Mouse (Mus musculus): ENCODE data around the gene Inf2. TPM values are rescaled to one million over a fixed set of nuclear protein-coding genes. Genes with fewer than 3 reads are reported as not detected.

Inf2 gene
- total RNA-seq (2021), result 10 to 100 TPM; 24.7 to 26.7 TPM

DNA sequence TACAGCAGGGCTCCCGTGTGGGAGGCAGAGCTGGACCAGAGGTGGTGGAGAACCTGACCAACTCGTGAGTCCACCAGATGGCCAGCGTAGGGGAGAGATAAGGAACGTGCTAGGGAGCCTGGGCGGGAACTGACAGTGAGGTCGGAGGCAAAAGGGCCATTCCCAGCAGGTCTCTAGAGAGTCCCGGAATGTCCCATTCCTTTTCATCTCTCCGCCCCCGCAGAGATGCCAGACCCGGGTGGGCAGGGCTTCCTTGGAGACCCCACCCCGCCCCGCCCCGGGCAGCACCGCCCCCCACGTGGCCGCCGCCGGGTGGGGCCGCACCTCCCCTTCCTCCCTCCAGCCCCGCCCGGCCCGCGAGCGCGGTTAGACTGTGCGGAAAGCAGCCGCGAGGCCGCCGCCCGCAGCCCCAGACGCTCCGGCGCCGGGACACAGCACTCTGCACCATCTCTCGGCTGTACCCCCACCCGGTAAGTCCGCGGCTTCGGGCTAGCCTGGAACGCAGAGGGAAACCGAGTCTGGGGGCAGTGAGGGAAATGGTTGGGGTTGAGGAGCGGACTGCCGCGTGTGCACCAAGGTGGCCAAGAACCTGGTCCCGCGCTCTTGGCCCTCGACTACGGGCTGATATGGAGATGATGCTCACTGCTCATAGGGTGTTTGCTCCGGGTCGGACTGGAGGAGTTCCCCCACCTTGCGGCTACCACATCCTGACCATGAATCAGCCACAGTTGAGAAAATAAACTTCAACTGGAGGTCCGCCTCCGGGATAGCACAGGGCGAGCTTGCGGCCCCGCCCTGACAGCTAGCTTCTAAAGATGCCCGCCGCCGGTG, at the start of gene Inf2:
Inf2 (plus strand) TSS at position 359 of the 831 bp plus-strand sequence.
- peak; percentile 40 for DNase-seq
- intact Hi-C loops (cut with DNase I), result no loop called here

GRCm38 (mm10) chr12:112539466-112539965, 49.1 kb upstream of the Inf2 start:
- intact Hi-C loops (cut with DNase I), result no loop called here
- no peak for DNase-seq

- no peak for DNase-seq
- intact Hi-C loops (cut with DNase I), result loop anchor here (5.0 to 10.0 kb wide), 2 partner anchors 393 to 426 kb away; partner anchors contain the start of gene Kif26a
Observed at GRCm38 (mm10) chr12:112540321-112540720, 48.3 kb upstream of the Inf2 start.

- intact Hi-C loops (cut with DNase I), result loop anchor here (5.0 to 10.0 kb wide), 2 partner anchors 394 to 427 kb away; partner anchors contain the start of gene Kif26a
- peak; percentile 67 for DNase-seq
Observed at GRCm38 (mm10) chr12:112541483-112542091, 47.0 kb upstream of the Inf2 start.

DNA sequence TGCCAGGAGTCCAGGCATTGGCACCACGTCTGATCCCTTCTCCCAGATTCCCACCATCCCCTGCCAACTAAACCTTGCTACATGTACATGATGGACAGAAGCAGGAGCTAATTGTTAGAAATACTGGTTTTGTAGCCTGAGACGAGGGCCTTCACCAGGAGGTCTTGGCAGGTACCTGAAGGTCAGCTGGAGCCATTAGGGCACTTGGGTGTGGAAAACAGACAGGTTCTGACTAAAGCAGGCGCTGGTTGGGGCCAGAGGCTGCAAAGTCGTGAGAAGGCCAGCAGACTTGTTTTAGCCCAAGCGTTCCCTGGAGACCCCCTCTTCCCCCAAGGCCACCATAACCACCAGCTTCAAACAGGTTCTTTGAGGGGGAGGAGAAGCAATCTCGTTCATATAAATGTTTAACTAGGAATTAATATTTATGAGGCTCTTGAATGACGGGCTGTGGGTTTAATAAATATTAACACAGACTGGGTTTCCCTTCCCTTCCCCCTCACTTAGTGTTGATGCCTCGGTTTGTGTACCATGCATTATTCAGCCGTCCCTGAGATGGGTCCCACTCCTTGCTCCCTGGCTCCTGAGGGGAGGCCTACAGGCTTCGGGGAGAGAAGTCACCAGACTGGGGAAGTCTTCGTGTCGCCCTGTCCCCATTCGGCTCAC, 46.2 kb upstream of the Inf2 start:
- no peak for DNase-seq
- intact Hi-C loops (cut with DNase I), result loop anchor here (5.0 to 10.0 kb wide), 2 partner anchors 395 to 428 kb away; partner anchors contain the start of gene Kif26a

- intact Hi-C loops (cut with DNase I), result loop anchor here (5.0 to 10.0 kb wide), 2 partner anchors 396 to 428 kb away; partner anchors contain the start of gene Kif26a
- peak; percentile 94 for DNase-seq
Observed at GRCm38 (mm10) chr12:112542920-112543300, 45.7 kb upstream of the Inf2 start.

DNA sequence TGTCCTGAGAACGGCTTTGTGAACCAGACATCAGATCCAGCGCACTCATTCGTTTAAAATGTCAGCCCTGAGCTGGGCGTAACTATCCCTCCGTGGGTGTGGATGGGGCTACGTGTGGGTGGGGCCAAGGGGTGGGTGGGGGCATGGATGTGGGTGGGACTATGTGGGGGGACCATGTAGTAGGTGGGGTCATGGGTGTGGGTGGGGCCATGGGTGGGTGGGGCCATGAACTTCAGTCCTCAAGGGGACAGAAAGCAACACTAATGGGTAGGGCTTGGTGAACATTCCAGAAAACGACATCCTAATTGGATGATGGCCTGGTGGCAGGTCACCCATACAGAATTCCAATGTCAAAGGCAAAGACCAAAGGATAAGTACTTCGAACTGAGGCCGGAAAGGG, 44.6 kb upstream of the Inf2 start:
- intact Hi-C loops (cut with DNase I), result loop anchor here (5.0 to 10.0 kb wide), 2 partner anchors 397 to 429 kb away; partner anchors contain the start of gene Kif26a
- DNase-seq, result no peak

GRCm38 (mm10) chr12:112544946-112545701, 43.5 kb upstream of the Inf2 start:
- intact Hi-C loops (cut with DNase I), result loop anchor here (5.0 to 10.0 kb wide), 2 partner anchors 398 to 430 kb away; partner anchors contain the start of gene Kif26a
- DNase-seq, result no peak

DNA sequence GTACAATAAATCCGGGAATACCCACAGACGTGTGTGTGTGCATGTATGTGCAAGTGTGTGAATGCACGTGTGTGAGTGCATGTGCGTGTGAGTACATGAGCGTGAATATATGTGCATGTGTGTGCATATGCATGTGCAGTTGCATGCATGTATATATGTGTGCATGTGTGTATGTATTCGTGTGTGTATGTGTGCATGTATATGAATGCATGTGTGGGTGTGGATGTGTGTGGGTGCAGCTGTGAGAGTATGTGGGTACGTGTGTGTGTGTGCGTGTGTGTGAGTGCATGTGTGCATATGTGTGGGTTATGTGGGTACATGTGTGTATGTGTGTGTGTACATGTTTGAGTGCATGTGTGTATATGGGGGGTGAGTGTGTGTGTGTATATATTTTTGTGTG, 42.5 kb upstream of the Inf2 start:
- no peak for DNase-seq
- intact Hi-C loops (cut with DNase I), result loop anchor here (10.0 kb wide), 1 partner anchor 431 kb away; no protein-coding TSS in a partner anchor

GRCm38 (mm10) chr12:112549287-112549686, 39.3 kb upstream of the Inf2 start:
- DNase-seq, result no peak
- intact Hi-C loops (cut with DNase I), result loop anchor here (10.0 kb wide), 1 partner anchor 434 kb away; no protein-coding TSS in a partner anchor

- peak; percentile 80 for DNase-seq
- intact Hi-C loops (cut with DNase I), result loop anchor here (5.0 kb wide), 1 partner anchor 70 kb away; the partner anchor contains the start of gene Adssl1
Observed at GRCm38 (mm10) chr12:112551861-112552375, 36.7 kb upstream of the Inf2 start.

- DNase-seq, result no peak
- intact Hi-C loops (cut with DNase I), result loop anchor here (5.0 kb wide), 1 partner anchor 70 kb away; the partner anchor contains the start of gene Adssl1
Observed at GRCm38 (mm10) chr12:112552520-112552919, 36.1 kb upstream of the Inf2 start.

DNA sequence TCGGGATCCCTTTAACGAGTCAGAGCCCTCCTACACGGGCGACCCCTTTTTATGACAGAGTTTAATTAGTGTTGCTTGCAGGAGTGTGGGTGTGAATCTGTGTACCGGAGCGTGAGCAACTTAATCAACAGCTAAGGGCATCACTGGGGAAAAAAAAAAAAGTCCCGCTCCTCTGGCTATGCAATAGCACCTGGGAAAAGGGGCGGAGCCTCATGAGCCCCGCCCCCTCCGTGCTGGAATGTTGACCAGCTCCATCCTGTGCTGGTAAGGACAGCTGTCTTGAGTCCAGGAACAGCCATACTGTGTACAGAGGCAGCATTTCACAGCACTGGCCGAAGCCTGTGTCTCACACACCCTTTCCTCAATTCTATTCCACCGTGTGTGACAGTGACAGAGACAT, 33.7 kb upstream of the Inf2 start:
- DNase-seq, result no peak
- intact Hi-C loops (cut with DNase I), result loop anchor here (5.0 kb wide), 1 partner anchor 67 kb away; the partner anchor contains the start of gene Adssl1

DNA sequence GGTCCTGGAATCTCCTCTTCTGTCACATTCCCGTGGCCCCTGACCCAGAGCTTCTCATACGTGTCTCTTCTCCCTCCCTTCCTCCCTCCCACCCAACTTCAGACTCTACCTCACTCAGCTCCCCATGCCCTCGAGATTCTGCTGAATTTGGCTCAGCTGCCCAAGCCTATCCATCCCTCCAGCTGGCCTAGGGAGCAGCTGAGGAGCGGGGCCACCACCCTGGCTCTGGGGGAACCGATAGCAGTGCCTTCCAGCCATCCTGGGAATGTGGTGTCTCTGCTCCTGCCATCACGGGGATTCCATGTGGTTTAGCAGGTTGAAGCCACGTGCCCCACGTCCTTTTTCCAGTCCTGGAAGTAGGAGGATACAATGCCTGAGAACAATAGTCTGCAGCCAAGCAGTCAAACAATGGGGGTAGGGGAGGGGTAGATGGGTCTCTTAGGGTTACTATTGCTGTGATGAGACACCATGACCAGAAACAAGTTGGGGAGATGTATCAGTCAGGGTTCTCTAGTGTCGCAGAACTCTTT, 32.0 kb upstream of the Inf2 start:
- no peak for DNase-seq
- intact Hi-C loops (cut with DNase I), result no loop called here

- no peak for DNase-seq
- intact Hi-C loops (cut with DNase I), result no loop called here
Observed at GRCm38 (mm10) chr12:112557219-112557618, 31.4 kb upstream of the Inf2 start.

GRCm38 (mm10) chr12:112559231-112559630, 29.4 kb upstream of the Inf2 start:
- intact Hi-C loops (cut with DNase I), result no loop called here
- no peak for DNase-seq

GRCm38 (mm10) chr12:112559671-112560070, 28.9 kb upstream of the Inf2 start:
- intact Hi-C loops (cut with DNase I), result no loop called here
- no peak for DNase-seq

- no peak for DNase-seq
- intact Hi-C loops (cut with DNase I), result no loop called here
Observed at GRCm38 (mm10) chr12:112560176-112560797, 28.3 kb upstream of the Inf2 start.

DNA sequence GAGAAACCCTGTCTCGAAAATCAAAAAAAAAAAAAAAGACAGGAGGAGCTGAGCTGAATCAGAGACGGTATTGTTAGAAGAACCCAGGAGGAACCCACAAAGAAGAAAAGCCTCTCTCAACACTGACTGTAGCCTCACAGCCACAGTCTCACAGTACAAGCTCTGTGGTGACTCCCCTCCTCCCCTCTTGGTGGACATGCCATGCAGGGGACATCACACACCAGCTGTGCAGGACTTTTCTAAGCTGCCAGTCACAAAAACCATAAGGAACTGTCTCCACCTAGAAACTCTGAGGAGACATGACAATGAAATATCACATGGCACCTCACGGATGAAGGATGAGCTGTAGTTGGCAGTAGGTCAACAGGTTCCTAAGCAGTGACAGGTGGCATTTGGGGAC, 27.4 kb upstream of the Inf2 start:
- DNase-seq, result no peak
- intact Hi-C loops (cut with DNase I), result no loop called here

Data from left cerebral cortex, postnatal 4 days (tissue).